Mouse (Mus musculus) CH12.LX (cell line): ENCODE data around the gene Abr. TPM values are rescaled to one million over a fixed set of nuclear protein-coding genes. Genes with fewer than 3 reads are reported as not detected.
A peak's percentile ranks its signal among the peaks of the same experiment; 100 is the strongest.

ENCODE experiments used
- DNase-seq: peaks from one replicate; pipeline ENCODE4 v3.0.0-alpha.2; 2013; ENCODE audit errors: extremely low read depth
- H3K27ac ChIP-seq: 2 replicates; pipeline ENCODE4 v1.5.1; 2012; ENCODE audit warnings: low read depth, mild to moderate bottlenecking, control low read depth, moderate library complexity; ENCODE audit not compliant: insufficient read depth
- H3K27me3 ChIP-seq: replicated peaks from 2 replicates; pipeline ENCODE3; 2012; ENCODE audit warnings: inconsistent platforms
- H3K36me3 ChIP-seq, 2 experiments: replicated peaks in 1 of 2; 2 replicates each; pipeline versions ENCODE3 to v1.6.1; 2012; ENCODE audit warnings: inconsistent platforms in 1 of 2, low read length in 1 of 2, mild to moderate bottlenecking in 1 of 2, mixed read lengths in 1 of 2, moderate library complexity in 1 of 2; ENCODE audit not compliant: control insufficient read depth in 1 of 2, insufficient read depth in 1 of 2
- H3K4me1 ChIP-seq, 2 experiments: 2 replicates each; pipeline ENCODE4 v1.6.1; 2012; ENCODE audit warnings: inconsistent platforms in 1 of 2, moderate library complexity in 1 of 2; ENCODE audit not compliant: insufficient read depth in 2 of 2, control insufficient read depth in 1 of 2
- H3K4me2 ChIP-seq: 2 replicates; pipeline ENCODE4 v1.6.1; 2012; ENCODE audit warnings: low read depth, mild to moderate bottlenecking, control low read depth; ENCODE audit not compliant: poor library complexity, insufficient read depth, severe bottlenecking
- H3K4me3 ChIP-seq, 3 experiments: fragments of 150-350 bp in 1 of 3; sonication (generic) in 1 of 3; replicated peaks in 1 of 3; 2 replicates each; pipeline versions ENCODE3 to v1.5.1; 2011 to 2012; ENCODE audit warnings: low read depth in 2 of 3, low read length in 2 of 3, mild to moderate bottlenecking in 2 of 3, moderate library complexity in 2 of 3, control low read depth in 1 of 3, improper control_type of control experiment in 1 of 3, inconsistent platforms in 1 of 3, mixed read lengths in 1 of 3; ENCODE audit not compliant: poor library complexity in 1 of 3
- H3K79me2 ChIP-seq: replicated peaks from 2 replicates; pipeline ENCODE4 v1.6.1; 2012; ENCODE audit warnings: mild to moderate bottlenecking, moderate library complexity; ENCODE audit not compliant: control insufficient read depth, poor library complexity, insufficient read depth, severe bottlenecking; ENCODE audit errors: extremely low read depth
- H3K9ac ChIP-seq: 2 replicates; pipeline ENCODE4 v1.6.1; 2012; ENCODE audit warnings: low read depth, mild to moderate bottlenecking, control low read depth, moderate library complexity; ENCODE audit not compliant: insufficient read depth
- H3K9me3 ChIP-seq: replicated peaks from 2 replicates; pipeline ENCODE3; 2012; ENCODE audit warnings: low read length, inconsistent platforms, mixed read lengths
- CTCF ChIP-seq, 2 experiments: IDR thresholded peaks in 1 of 2; conservative IDR thresholded peaks in 1 of 2; 2 replicates each; pipeline ENCODE4 v1.5.1; 2011 to 2012; ENCODE audit warnings: low read depth in 2 of 2, low read length in 2 of 2, improper control_type of control experiment in 1 of 2, inconsistent platforms in 1 of 2, mild to moderate bottlenecking in 1 of 2, moderate library complexity in 1 of 2
- EP300 ChIP-seq: IDR thresholded peaks from 2 replicates; pipeline ENCODE4 v1.6.1; 2011; ENCODE audit warnings: low read length, improper control_type of control experiment
- ETS1 ChIP-seq: conservative IDR thresholded peaks from 2 replicates; pipeline ENCODE4 v1.6.1; 2012; ENCODE audit warnings: low read depth, mild to moderate bottlenecking, inconsistent platforms, low read length, improper control_type of control experiment, moderate library complexity
- GABPA ChIP-seq: IDR thresholded peaks from 2 replicates; pipeline ENCODE4 v1.6.1; 2012; ENCODE audit warnings: low read depth, low read length, improper control_type of control experiment, inconsistent platforms; ENCODE audit not compliant: insufficient replicate concordance
- MYC ChIP-seq: IDR thresholded peaks from 2 replicates; pipeline ENCODE4 v1.6.1; 2011; ENCODE audit warnings: low read depth, mild to moderate bottlenecking, improper control_type of control experiment, low read length
- NELFE ChIP-seq: IDR thresholded peaks from 2 replicates; pipeline ENCODE4 v1.6.1; 2011; ENCODE audit warnings: low read depth, low read length, improper control_type of control experiment
- NRF1 ChIP-seq: IDR thresholded peaks from 2 replicates; pipeline ENCODE4 v1.6.1; 2014; ENCODE audit warnings: low read depth, mild to moderate bottlenecking, inconsistent platforms, low read length, improper control_type of control experiment, moderate library complexity
- PAX5 ChIP-seq: IDR thresholded peaks from 2 replicates; pipeline ENCODE4 v1.6.1; 2012; ENCODE audit warnings: low read length, inconsistent platforms, mixed read lengths
- POLR2AphosphoS2 ChIP-seq: IDR thresholded peaks from 2 replicates; pipeline ENCODE4 v1.6.1; 2011; ENCODE audit warnings: low read depth, low read length, improper control_type of control experiment
- RAD21 ChIP-seq: IDR thresholded peaks from 2 replicates; pipeline ENCODE4 v1.6.1; 2011; ENCODE audit warnings: low read depth, mild to moderate bottlenecking, low read length, improper control_type of control experiment, moderate library complexity
- RCOR1 ChIP-seq: conservative IDR thresholded peaks from 2 replicates; pipeline ENCODE4 v1.6.1; 2012; ENCODE audit warnings: low read depth, mild to moderate bottlenecking, inconsistent platforms, low read length, improper control_type of control experiment
- TCF12 ChIP-seq: IDR thresholded peaks from 2 replicates; pipeline ENCODE4 v1.6.1; 2014; ENCODE audit warnings: low read depth, mild to moderate bottlenecking, inconsistent platforms, low read length, improper control_type of control experiment
- UBTF ChIP-seq: IDR thresholded peaks from 2 replicates; pipeline ENCODE4 v1.6.1; 2012; ENCODE audit warnings: low read depth, mild to moderate bottlenecking, inconsistent platforms, low read length, improper control_type of control experiment, moderate library complexity
- ZC3H11A ChIP-seq: IDR thresholded peaks from 2 replicates; pipeline ENCODE4 v1.6.1; 2012; ENCODE audit warnings: low read depth, mild to moderate bottlenecking, inconsistent platforms, low read length, improper control_type of control experiment
- ZKSCAN1 ChIP-seq: IDR thresholded peaks from 2 replicates; pipeline ENCODE4 v1.6.1; 2012; ENCODE audit warnings: low read depth, inconsistent platforms, low read length, improper control_type of control experiment, borderline replicate concordance
- ZMIZ1 ChIP-seq: IDR thresholded peaks from 2 replicates; pipeline ENCODE4 v1.6.1; 2012; ENCODE audit warnings: low read depth, mild to moderate bottlenecking, inconsistent platforms, low read length, improper control_type of control experiment
- ZNF384 ChIP-seq: IDR thresholded peaks from 2 replicates; pipeline ENCODE4 v1.6.1; 2012; ENCODE audit warnings: low read depth, low read length, improper control_type of control experiment, inconsistent platforms
- dilution Hi-C: fragments of 300-500 bp; cut with MboI; formaldehyde crosslinking; loops from 2 replicates; pipeline ENCODE4 v1.14.3; 2020; ENCODE audit warnings: low sequenced_read_pairs; ENCODE audit not compliant: extremely low pct_unique_long_range_greater_than_20kb, extremely low pct_ligation_motif_present
- in situ Hi-C: fragments of 300-500 bp; cut with MboI; formaldehyde crosslinking; loops from 3 replicates; pipeline ENCODE4 v1.14.3; 2019; ENCODE audit warnings: low sequenced_read_pairs, low pct_ligation_motif_present, low pct_unique_long_range_greater_than_20kb, mixed read lengths
- polyA plus RNA-seq: library from polyadenylated mRNA; unstranded; fragments of >175 nt; gene quantifications from 2 replicates; pipeline ENCODE4 v1.2.1, GENCODE M21; 2012; ENCODE audit warnings: low read depth; ENCODE audit not compliant: insufficient read length
- total RNA-seq, 2 experiments: library from RNA; depleted of rRNA; stranded (reverse); fragments of 300-350 nt in 1 of 2; fragments of >200 nt in 1 of 2; gene quantifications; 2 replicates each; pipeline ENCODE4 v1.2.3; 2012 to 2014

Abr gene
- total and polyA plus RNA-seq, 3 experiments: 21.0 to 49.5 (median 37.4) TPM

- Histone ChIP-seq H3K9me3 (no peaks in the 10 kb centered on the region), H3K27ac (no peak overlapping the region), H3K4me1 (peaks cover 5 to 22% of the 10 kb centered on the region in 2 experiments), H3K9ac (no peak overlapping the region), H3K4me3 (no peak overlapping the region), H3K27me3 (peaks cover 18% of the 10 kb centered on the region), H3K4me2 (no peak overlapping the region), H3K36me3 (no peaks in the 10 kb centered on the region)
- dilution Hi-C loops: no loop called here
- TF ChIP-seq ZKSCAN1: no peak
- no peak for TF ChIP-seq CTCF (conservative IDR thresholded peaks at IDR 0.05 in 1 of 2, IDR thresholded peaks at IDR 0.05 in 1 of 2; ENCODE audit: low read depth in 2 of 2, low read length in 2 of 2)
- TF ChIP-seq ZC3H11A: no peak
- no peak for TF ChIP-seq NRF1
- TF ChIP-seq ETS1: no peak
- TF ChIP-seq UBTF: no peak
- TF ChIP-seq, all 38 proteins: peak for 0
- no peak for DNase-seq
- no peaks in the 10 kb centered on the region for H3K79me2 ChIP-seq
- in situ Hi-C loops: loop anchor here (10.0 kb wide), 2 partner anchors 100 to 190 kb away; no protein-coding TSS in a partner anchor
Measured at GRCm38 (mm10) chr11:76645036-76645435, 22.9 kb upstream of the Abr start.

GRCm38 (mm10) chr11:76644257-76644656 is 22.1 kb upstream of the Abr start:
- in situ Hi-C loops: loop anchor here (10.0 kb wide), 2 partner anchors 99 to 189 kb away; no protein-coding TSS in a partner anchor
- peaks cover 18% of the 10 kb centered on the region for H3K27me3 ChIP-seq
- no peak overlapping the region for H3K4me3 ChIP-seq
- H3K4me1 ChIP-seq: peaks cover 5 to 22% of the 10 kb centered on the region in 2 experiments
- H3K4me2 ChIP-seq: no peak overlapping the region
- no peak overlapping the region for H3K27ac ChIP-seq
- no peak overlapping the region for H3K9ac ChIP-seq
- no peak for DNase-seq
- H3K36me3 ChIP-seq: no peaks in the 10 kb centered on the region
- TF ChIP-seq ETS1: peak; percentile 60
- TF ChIP-seq EP300: peak; percentile 31; the same call in 1 of the 2 replicates
- TF ChIP-seq PAX5: no peak
- no peak for TF ChIP-seq ZKSCAN1
- no peak for TF ChIP-seq TCF12
- no peak for TF ChIP-seq MYC
- TF ChIP-seq, all 38 proteins: peak for 2
- Histone ChIP-seq H3K9me3 (no peaks in the 10 kb centered on the region), H3K79me2 (no peaks in the 10 kb centered on the region)
- dilution Hi-C loops: no loop called here

GRCm38 (mm10) chr11:76640231-76640630 is 18.1 kb upstream of the Abr start:
- peaks cover 9% of the 10 kb centered on the region for H3K27me3 ChIP-seq
- in situ Hi-C loops (loop anchor here (10.0 kb wide), 2 partner anchors 95 to 185 kb away; no protein-coding TSS in a partner anchor), dilution Hi-C loops (no loop called here)
- no peak overlapping the region for H3K9ac ChIP-seq
- peaks cover 2 to 11% of the 10 kb centered on the region in 2 experiments; a peak in 3 of 4 replicates for H3K4me1 ChIP-seq
- TF ChIP-seq NELFE (no peak), POLR2AphosphoS2 (no peak), ZNF384 (no peak), GABPA (no peak), RCOR1 (no peak), ZMIZ1 (no peak), RAD21 (no peak), ZC3H11A (no peak), MYC (no peak)
- DNase-seq: no peak
- H3K79me2 ChIP-seq: no peaks in the 10 kb centered on the region
- H3K4me3 ChIP-seq: no peak overlapping the region
- no peak overlapping the region for H3K4me2 ChIP-seq
- H3K27ac ChIP-seq: no peak overlapping the region
- no peaks in the 10 kb centered on the region for H3K36me3 ChIP-seq
- no peaks in the 10 kb centered on the region for H3K9me3 ChIP-seq
